Mouse (Mus musculus) kidney, postnatal 14 days (tissue): ENCODE data around the gene Plcb2.

Experiments
- DNase-seq: peaks from one replicate; pipeline ENCODE4 v3.0.0; 2022; ENCODE audit warnings: mixed read lengths

Plcb2 gene

DNA sequence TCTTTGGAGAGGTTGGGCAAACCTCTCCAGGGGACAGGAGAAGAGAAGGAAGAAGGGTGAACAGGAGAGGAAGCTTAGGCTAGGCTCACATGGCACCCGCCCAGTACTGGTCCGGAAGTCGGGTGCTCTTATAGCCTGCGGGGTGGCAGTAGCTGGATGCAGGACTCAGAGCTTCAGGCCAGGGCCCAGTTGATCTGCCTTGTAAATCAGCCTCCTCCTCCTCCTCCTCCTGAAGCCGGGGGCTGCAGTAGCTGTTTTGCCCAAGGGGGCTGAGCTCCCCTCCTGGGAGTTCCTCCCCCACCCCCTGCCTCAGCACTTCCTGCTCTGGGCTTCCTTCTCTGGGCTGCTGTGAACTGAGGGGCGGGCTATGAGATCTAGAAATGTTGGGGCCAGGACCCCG, at the start of gene Plcb2:
TSS of gene Plcb2 (minus strand) at position 102 of the 400 bp plus-strand sequence.
- DNase-seq = peak; percentile 66

DNA sequence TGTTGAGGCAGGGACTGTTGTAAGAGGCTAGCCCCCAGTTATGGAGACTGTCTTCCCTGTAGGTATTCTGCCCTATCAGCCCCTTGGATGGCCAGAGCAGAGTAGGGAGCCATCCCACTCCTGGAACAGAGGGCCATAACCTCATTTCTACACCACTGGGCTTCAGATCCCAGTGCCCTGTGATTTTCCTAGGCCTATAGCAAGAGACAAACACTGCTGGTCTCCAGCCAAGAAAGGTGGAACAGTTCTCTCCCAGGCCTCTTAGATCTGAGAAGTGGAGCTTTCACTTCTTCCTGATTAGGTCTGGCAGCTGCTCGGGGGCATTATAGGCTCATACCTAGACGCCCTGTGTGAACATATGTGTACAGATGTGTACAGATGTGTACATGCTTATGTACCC, 48.1 kb upstream of the Plcb2 start:
- DNase-seq = no peak

GRCm38 (mm10) chr2:118775846-118776245, 47.6 kb upstream of the Plcb2 start:
- DNase-seq = peak; percentile 17

DNA sequence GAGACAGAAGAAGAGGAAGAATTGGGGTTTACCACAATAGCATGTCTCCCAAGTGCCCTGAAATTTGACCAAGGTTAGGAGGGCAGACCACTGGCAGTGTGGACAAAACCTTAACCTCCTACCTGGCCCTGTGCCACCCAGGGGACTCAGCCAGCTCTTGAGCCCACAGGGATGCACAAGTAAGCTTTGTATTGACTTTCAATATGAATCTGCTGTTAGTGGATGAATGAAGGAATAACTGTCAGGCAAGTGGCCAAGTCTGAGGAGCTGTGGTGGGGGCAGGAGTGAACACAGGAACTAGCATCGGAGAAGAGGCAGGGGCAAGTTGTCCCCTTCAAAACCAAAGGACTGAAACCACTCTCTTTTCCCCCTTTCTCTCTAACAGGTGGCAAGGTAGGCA, 47.2 kb upstream of the Plcb2 start:
- DNase-seq = no peak

GRCm38 (mm10) chr2:118774536-118774935, 46.3 kb upstream of the Plcb2 start:
- DNase-seq = no peak

GRCm38 (mm10) chr2:118772158-118772874, 44.1 kb upstream of the Plcb2 start, which contains the start of gene Phgr1:
Phgr1 (plus strand) TSS chr2:118772769.
- no peak for DNase-seq

DNA sequence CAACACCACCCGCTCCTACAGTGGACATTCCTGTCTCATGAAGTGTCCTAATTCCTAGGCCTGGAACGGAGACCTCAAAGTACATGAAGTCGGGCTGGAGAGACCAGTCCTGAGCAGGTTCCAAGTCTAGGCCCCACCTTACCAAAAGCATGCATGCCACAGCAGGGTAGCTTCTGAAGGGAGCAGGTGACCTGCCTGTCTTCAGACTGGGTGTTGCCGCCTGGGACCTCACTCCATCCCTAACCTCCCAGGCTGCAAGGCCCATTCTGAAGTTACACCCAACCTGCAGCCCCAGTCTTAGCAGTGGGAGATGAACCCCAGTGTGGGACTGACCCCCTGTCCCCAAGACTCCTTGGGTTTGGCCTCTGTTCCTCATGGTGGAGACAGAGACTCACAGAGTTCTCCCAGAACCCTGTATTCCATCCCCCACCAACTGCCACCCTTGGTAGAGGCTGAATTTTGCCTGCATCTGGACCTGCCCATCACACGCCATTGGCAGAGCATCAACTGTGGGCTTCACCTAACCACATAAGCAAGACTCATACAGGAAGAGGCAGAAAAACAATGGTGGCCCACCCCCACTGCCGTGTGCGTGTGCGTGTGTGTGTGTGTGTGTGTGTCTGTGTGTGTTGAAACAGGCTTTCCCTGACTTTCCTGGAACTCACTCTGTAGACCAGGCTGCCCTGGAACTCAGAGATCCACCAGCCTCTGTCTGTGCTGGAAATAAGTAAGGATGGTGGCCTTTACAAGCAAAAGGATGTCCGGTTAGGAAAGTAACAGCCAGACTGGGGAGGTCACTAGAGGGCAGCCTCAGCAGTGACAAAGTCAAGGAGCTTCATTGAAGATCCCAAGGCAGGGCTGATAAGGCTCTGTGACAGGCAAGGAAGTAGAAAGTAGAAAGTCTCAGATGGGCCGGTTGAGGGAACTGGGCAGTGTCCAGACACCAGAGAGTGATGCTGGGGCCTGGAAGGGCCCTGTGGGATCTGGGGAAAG, 38.1 kb upstream of the Plcb2 start:
- no peak for DNase-seq

- DNase-seq = no peak
Measured at GRCm38 (mm10) chr2:118764875-118765274, 36.6 kb upstream of the Plcb2 start.

DNA sequence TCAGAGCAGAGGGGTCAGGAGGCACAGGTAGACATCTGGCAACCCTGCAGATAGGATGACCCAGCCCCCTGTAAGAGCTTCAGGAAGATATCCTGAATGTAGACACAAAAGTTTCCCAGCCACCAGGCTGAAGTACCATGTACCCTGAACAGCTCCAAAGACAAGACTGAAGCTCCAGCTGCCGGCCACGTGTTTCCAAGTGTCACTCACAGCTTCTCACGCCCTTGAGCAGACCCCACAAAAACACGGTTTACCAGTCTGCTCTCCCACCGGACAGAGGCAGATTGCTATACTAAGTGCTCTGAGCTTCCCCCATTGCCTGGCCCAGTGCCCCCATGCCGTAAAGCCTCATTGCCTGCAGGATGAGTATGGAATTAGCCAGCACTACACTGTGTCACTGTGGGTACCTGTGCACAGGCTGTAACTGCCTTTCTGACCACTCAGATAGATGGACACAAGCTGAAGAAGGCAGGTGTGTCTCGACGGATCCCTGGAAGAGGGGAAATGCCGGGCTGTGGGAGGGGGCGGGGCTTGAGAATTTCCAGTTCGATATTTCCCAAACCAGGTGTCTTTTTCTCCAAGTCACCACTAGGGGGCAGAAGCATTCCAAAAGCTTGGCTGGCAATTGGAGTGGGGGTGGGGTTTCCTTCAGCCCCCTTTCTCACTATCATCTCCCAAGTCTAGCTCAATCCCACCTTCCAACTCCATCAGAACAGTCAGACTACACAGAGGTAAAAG, 36.0 kb upstream of the Plcb2 start:
- DNase-seq = peak; percentile 62

DNA sequence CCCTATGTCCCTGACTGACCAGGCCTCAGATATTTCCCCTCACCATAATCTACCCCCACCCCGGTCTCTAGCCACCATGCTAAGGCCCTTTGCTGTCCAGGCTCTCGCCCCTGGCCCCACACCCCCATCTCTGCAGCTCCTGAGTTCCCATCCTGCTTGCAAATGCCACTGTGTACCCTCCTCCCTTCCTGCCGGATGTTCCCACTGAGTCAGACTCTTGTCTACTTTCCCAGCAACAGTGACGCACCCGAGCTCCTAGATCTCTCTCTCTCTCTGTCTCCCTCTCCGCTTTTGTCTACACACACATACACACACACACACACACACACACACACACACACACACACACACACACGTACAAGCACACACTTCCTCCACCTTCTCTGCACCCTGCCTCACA, 35.2 kb upstream of the Plcb2 start:
- peak; percentile 62 for DNase-seq

- no peak for DNase-seq
Measured at GRCm38 (mm10) chr2:118762784-118763148, 34.5 kb upstream of the Plcb2 start.

DNA sequence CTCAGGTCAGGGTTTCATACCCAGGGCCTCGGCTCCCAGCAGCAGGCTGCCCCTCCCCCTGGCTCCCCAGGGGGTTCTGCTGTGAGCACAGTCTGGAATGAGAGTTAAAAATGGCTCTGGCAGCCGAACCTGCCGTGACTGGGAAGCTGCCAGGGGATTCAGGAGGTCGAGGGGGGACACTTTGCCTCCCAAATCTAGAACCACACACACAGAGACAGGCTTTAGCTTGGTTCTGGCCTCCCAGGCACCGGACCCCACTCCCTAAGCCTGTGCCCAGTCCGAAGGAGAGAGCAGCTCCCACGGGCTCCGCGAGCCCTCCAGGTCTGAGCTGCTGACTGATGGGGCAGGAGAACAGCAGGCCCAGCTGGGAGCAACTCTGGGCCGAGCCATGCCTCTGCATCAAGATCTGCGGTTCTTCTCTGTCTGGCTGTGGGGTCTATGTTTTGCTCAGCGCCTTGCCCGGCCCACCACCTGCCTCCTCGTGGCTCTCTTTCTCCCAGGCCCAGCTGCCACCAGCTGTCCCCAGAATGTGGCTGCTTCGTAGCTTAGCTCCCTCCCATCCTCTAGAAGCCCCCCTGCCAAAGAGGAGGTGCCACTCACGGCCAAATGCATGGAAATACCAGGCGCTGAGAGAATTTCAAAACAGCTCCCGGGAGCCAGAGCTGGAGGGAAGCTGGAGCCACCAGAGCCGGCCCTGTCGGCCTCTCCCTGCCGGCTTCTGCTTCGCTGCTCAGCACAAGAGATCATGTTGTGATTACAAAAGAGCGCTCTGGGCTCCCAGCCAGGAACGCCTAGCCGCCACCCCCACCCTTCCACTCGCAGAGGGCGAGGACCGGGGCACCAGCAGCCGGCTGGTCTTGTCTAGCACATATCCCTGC, 33.9 kb upstream of the Plcb2 start, which contains the start of gene Ccdc9b:
TSS of gene Ccdc9b (minus strand) at position 756 of the 878 bp plus-strand sequence.
- DNase-seq = peak; percentile 96

DNA sequence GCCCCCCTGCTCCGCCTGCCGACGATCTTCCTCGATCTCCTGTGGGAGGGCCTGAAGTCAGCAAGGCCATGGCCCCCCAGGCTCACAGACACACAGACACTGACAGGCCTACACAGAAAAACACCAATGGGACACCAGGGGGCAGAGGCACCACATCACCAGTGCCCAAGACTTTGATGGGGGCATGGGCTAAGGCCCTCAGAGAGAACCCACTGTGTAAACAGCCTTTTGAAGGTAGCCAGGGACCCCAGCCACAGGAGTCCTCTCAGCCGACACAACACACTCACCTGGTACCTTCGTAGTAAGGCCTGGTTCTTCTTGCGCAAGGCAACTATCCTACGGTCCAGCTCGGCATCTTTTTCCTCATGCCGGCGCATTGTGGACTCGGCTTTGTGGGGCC, 33.1 kb upstream of the Plcb2 start:
- no peak for DNase-seq

- no peak for DNase-seq
Measured at GRCm38 (mm10) chr2:118760311-118761025, 32.2 kb upstream of the Plcb2 start.

DNA sequence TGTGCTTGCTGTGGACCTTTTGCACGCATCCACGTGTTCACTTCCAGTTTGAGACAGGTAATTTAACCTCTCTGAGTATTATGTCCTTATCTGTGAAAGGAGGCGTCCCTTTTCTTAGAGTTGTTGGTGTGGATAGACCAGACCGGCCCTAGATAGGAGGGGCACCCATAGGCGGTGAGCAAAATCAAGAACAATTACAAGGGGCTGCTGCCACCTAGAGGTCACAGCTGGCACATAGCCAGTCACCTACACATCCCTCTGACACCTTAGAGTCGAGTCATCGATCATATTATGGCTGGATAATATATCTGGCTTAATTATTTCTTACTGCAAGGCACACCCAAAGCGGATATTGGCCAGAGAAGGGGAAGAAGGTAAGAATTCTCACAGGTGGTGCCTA, 31.6 kb upstream of the Plcb2 start:
- peak; percentile 74 for DNase-seq

DNA sequence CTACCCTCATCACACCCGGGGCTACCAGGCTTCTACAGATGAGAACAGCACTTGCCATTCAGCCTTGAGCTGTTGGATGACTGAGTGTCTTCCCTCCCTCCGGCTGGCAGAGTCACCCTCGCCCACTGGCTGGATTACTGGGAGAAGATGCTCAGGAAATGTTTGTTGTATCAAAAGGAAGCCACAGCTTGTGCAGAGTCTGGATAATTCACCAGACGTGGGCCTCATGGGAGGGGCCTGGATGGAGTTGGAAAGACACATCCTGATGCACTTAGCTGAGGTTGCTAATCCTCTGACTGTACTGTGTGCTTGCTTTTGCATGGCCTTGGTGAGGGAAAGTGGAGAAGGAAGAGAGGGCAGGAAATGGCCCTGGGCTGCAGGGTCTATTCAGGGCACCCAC, 27.9 kb upstream of the Plcb2 start:
- no peak for DNase-seq

GRCm38 (mm10) chr2:118755407-118755806, 27.2 kb upstream of the Plcb2 start:
- no peak for DNase-seq

DNA sequence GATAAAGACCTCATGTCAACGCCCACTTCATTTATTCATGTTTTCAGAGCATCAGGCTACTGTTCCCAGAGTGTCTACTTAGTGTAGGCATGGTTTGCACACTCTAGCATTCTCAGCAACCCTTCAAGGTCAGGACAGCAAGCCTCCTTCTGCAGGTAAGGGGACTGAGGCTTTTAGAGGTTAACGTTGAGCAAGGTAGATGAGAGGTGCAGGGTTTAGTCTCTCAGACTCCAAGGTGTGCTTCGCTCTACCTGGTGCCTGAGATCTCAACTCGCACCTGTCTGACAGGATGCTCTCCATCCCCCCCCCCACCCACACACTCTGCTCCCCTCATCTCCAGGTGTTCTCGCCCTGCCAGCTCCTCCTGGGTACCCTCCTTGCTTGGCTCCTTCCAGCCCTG, 25.9 kb upstream of the Plcb2 start:
- no peak for DNase-seq

- no peak for DNase-seq
Measured at GRCm38 (mm10) chr2:118752792-118753108, 24.5 kb upstream of the Plcb2 start.

DNA sequence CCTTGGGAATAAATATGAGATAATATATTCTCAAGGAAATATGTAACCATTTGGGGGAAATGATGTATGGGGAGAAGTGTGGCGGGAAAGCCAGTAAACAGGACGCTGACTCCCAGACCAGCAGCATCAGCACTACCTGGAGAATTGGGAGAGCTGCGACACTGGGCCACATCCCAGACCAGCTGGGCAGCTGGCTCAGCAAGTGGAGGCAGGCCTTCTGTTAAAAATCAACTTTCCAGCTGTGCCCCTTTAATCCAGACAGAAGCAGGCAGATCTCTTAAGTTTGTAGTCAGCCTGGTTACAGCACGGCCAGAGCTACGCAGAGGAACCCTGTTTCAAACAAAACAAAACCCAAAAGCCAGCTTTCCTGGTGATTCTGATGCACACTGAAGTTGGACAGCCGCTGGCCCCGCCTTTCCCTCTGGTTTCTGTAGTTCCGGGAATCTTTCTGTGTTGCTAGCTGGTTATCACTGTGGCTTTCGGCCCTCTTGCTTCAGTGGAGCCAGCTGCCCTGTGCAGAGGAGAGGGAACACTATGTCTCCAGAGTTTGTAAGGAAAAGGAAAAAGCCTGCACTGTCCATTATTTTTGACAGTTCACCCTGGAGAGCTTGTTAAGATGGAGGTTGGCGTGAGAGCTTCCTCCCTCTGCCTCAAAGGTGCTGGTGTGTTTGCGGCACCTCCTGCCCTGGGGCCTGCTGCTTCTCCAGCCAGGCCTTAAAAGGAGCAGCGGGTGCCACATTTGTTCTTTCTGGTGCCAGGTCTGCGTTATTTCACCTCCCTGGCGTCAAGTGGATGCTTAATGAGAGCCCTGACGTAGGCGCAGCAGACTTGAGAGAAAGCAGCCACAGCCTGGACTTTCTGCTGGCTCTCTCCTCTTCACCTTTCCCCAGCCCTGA, 23.9 kb upstream of the Plcb2 start:
- DNase-seq = no peak
